Mouse (Mus musculus): ENCODE measurements around the gene Olfr311. TPM values are rescaled to one million over a fixed set of nuclear protein-coding genes. Genes with fewer than 3 reads are reported as not detected.

Gene Olfr311
- polyA plus RNA-seq, 1 experiment from 2014 or later = not detected

Other genes starting within 250 kb of the Olfr311 start
- gene Olfr324, start 244.1 kb upstream of the Olfr311 start, polyA plus RNA-seq (2016; fragmentation: Nextera tagmentation; extraction: Ambion mirVana) = not detected in 2 replicates
- gene 2210407C18Rik, start 223.2 kb upstream of the Olfr311 start, polyA plus RNA-seq (2016; fragmentation: Nextera tagmentation; extraction: Ambion mirVana) = not detected in 2 replicates
- gene Olfr323, start 208.8 kb upstream of the Olfr311 start, polyA plus RNA-seq (2016; fragmentation: Nextera tagmentation; extraction: Ambion mirVana) = not detected in 2 replicates
- gene Trim58, start 198.8 kb upstream of the Olfr311 start, polyA plus RNA-seq (2016; fragmentation: Nextera tagmentation; extraction: Ambion mirVana) = 0.54 and 0.60 TPM in 2 replicates
- gene Olfr322, start 180.5 kb upstream of the Olfr311 start, polyA plus RNA-seq (2016; fragmentation: Nextera tagmentation; extraction: Ambion mirVana) = not detected in 2 replicates
- not detected in 2 replicates for gene Olfr320, start 158.2 kb upstream of the Olfr311 start, polyA plus RNA-seq (2016; fragmentation: Nextera tagmentation; extraction: Ambion mirVana)
- not detected in 2 replicates for gene Olfr319, start 140.1 kb upstream of the Olfr311 start, polyA plus RNA-seq (2016; fragmentation: Nextera tagmentation; extraction: Ambion mirVana)
- gene Olfr318, start 115.2 kb upstream of the Olfr311 start, polyA plus RNA-seq (2016; fragmentation: Nextera tagmentation; extraction: Ambion mirVana) = not detected in 2 replicates
- gene Olfr317, start 100.0 kb upstream of the Olfr311 start, polyA plus RNA-seq (2016; fragmentation: Nextera tagmentation; extraction: Ambion mirVana) = not detected in 2 replicates
- gene Olfr316, start 86.5 kb upstream of the Olfr311 start, polyA plus RNA-seq (2016; fragmentation: Nextera tagmentation; extraction: Ambion mirVana) = not detected in 2 replicates
- gene Olfr315, start 66.1 kb upstream of the Olfr311 start, polyA plus RNA-seq (2016; fragmentation: Nextera tagmentation; extraction: Ambion mirVana) = not detected in 2 replicates
- not detected in 2 replicates for gene Olfr314, start 56.3 kb upstream of the Olfr311 start, polyA plus RNA-seq (2016; fragmentation: Nextera tagmentation; extraction: Ambion mirVana)
- gene Fam183b, start 37.3 kb upstream of the Olfr311 start, polyA plus RNA-seq (2016; fragmentation: Nextera tagmentation; extraction: Ambion mirVana) = 8.4 and 19.1 TPM in 2 replicates
- gene Olfr313, start 24.3 kb upstream of the Olfr311 start, polyA plus RNA-seq (2016; fragmentation: Nextera tagmentation; extraction: Ambion mirVana) = not detected in 2 replicates
- gene Olfr312, start 10.0 kb upstream of the Olfr311 start, polyA plus RNA-seq (2016; fragmentation: Nextera tagmentation; extraction: Ambion mirVana) = not detected in 2 replicates
- gene Gm12258, start 7.9 kb downstream of the Olfr311 start, polyA plus RNA-seq (2016; fragmentation: Nextera tagmentation; extraction: Ambion mirVana) = 10.0 and 12.0 TPM in 2 replicates
- gene 2810021J22Rik, start 28.0 kb downstream of the Olfr311 start, polyA plus RNA-seq (2016; fragmentation: Nextera tagmentation; extraction: Ambion mirVana) = 11.3 and 12.4 TPM in 2 replicates
- gene Zfp39, start 65.0 kb downstream of the Olfr311 start, polyA plus RNA-seq (2016; fragmentation: Nextera tagmentation; extraction: Ambion mirVana) = 4.3 and 4.7 TPM in 2 replicates
- gene Btnl10, start 78.7 kb downstream of the Olfr311 start, polyA plus RNA-seq (2016; fragmentation: Nextera tagmentation; extraction: Ambion mirVana) = 0.05 TPM in 1 of 2 replicates, not detected in the other
- gene Rnf187, start 99.7 kb downstream of the Olfr311 start, polyA plus RNA-seq (2016; fragmentation: Nextera tagmentation; extraction: Ambion mirVana) = 297 and 381 TPM in 2 replicates
- 39.0 and 115 TPM in 2 replicates for gene Hist3h2ba, start 109.7 kb downstream of the Olfr311 start, polyA plus RNA-seq (2016; fragmentation: Nextera tagmentation; extraction: Ambion mirVana)
- 25.4 and 49.0 TPM in 2 replicates for gene Hist3h2a, start 115.4 kb downstream of the Olfr311 start, polyA plus RNA-seq (2016; fragmentation: Nextera tagmentation; extraction: Ambion mirVana)
- gene Trim17, start 115.4 kb downstream of the Olfr311 start, polyA plus RNA-seq (2016; fragmentation: Nextera tagmentation; extraction: Ambion mirVana) = 0.41 and 0.85 TPM in 2 replicates
- 18.8 and 20.2 TPM in 2 replicates for gene Trim11, start 138.8 kb downstream of the Olfr311 start, polyA plus RNA-seq (2016; fragmentation: Nextera tagmentation; extraction: Ambion mirVana)